Comparison of ENCODE assay signal across 11 mouse cellular contexts in the genomic region with DNA sequence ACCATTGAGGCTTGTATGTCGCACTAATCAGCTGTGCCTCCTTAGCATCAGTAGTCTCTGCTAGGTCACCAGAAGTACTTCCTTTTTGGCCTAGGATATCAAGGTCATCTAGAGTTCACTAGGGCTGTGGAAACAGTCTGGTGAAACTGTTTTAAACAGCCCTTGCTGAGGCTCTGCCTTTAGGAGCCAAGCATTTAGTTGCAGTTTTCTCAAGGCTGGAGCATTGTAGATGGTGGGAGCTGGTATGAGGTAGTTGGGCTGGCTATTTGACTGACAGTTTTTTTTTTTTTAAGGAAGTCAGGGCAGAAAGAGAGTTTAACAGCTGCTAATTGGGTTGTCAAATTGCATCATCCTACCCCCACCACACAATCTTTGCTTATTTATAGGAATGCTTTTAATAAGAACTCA. TPM values are rescaled to one million over a fixed set of nuclear protein-coding genes. Genes with fewer than 3 reads are reported as not detected.
DNase-seq lines count a peak whose midpoint lies in the region; ATAC-seq and TF ChIP-seq lines count a peak whose summit lies in the region.
"Had no signal": no experiment of that assay in that cellular context is flagged by ENCODE, and none has a peak within 500 bp of the region (broad histone marks: within the 10 kb centered on the region; RNA-seq: fewer than 3 reads in every experiment).

No protein-coding gene starts in this region.

- peaks cover 4% of the 10 kb centered on the region; the same call in 1 of the 2 replicates for H3K4me1 ChIP-seq in hindbrain, postnatal 0 days (ENCODE audit: insufficient read depth, low read length)
- H3K4me1 ChIP-seq in hindbrain, embryonic 14.5 days (replicated peaks; ENCODE audit: control insufficient read depth, insufficient read depth, low read length): peaks cover 14% of the 10 kb centered on the region
- H3K4me1 ChIP-seq in thymus, adult 2 months (replicated peaks; ENCODE audit: control insufficient read depth, insufficient read depth, low read length): no peaks in the 10 kb centered on the region

- no peak overlapping the region for H3K4me3 ChIP-seq in hindbrain, postnatal 0 days (ENCODE audit: low read length)
- no peak overlapping the region for H3K4me3 ChIP-seq in hindbrain, embryonic 14.5 days (replicated peaks; ENCODE audit: low read length)
- H3K4me3 ChIP-seq in thymus, adult 2 months (ENCODE audit: control insufficient read depth, insufficient read depth, low read length): no peak overlapping the region
- H3K4me3 ChIP-seq: left cerebral cortex, adult 2 months; midbrain, embryonic 10.5 days had no signal

- H3K36me3 ChIP-seq in hindbrain, postnatal 0 days (ENCODE audit: insufficient read depth, low read length): no peaks in the 10 kb centered on the region
- no peaks in the 10 kb centered on the region for H3K36me3 ChIP-seq in hindbrain, embryonic 14.5 days (replicated peaks; ENCODE audit: control insufficient read depth, insufficient read depth)
- peaks cover 5% of the 10 kb centered on the region; the same call in 1 of the 2 replicates for H3K36me3 ChIP-seq in thymus, adult 2 months (ENCODE audit: control insufficient read depth, insufficient read depth, low read length)
- H3K36me3 ChIP-seq: midbrain, embryonic 10.5 days had no signal

- H3K27me3 ChIP-seq in hindbrain, postnatal 0 days (ENCODE audit: insufficient read depth, low read length): no peaks in the 10 kb centered on the region
- no peaks in the 10 kb centered on the region for H3K27me3 ChIP-seq in hindbrain, embryonic 14.5 days (ENCODE audit: control insufficient read depth, insufficient read depth, low read length)
- no peaks in the 10 kb centered on the region for H3K27me3 ChIP-seq in thymus, adult 2 months (ENCODE audit: control insufficient read depth, insufficient read depth, low read length)

- no peak for TF ChIP-seq CTCF in hindbrain, postnatal 0 days (IDR thresholded peaks at IDR 0.05; ENCODE audit: low read depth)
- TF ChIP-seq CTCF in brain, embryonic 14.5 days (IDR thresholded peaks at IDR 0.05; ENCODE audit: borderline replicate concordance, extremely low read depth, insufficient read depth, insufficient read length): no peak
- no peak for TF ChIP-seq CTCF in thymus, adult 2 months (IDR thresholded peaks at IDR 0.05; ENCODE audit: borderline replicate concordance, control insufficient read depth, extremely low read depth, insufficient read depth, low read length, poor library complexity)

- ATAC-seq in hindbrain, postnatal 0 days: no peak
- no peak for ATAC-seq in hindbrain, embryonic 14.5 days (ENCODE audit: low FRiP score)

- no peak for TF ChIP-seq POLR2A in brain, embryonic 14.5 days (IDR thresholded peaks at IDR 0.05; ENCODE audit: borderline replicate concordance, extremely low read depth, insufficient read depth, insufficient read length, poor library complexity, severe bottlenecking)
- no peak for TF ChIP-seq POLR2A in thymus, adult 2 months (IDR thresholded peaks at IDR 0.05; ENCODE audit: control insufficient read depth, extremely low read depth, insufficient read depth, low read length, poor library complexity)

- H3K9ac ChIP-seq in hindbrain, postnatal 0 days (replicated peaks; ENCODE audit: low read length): no peak overlapping the region
- H3K9ac ChIP-seq in hindbrain, embryonic 14.5 days: no peak overlapping the region

- no peaks in the 10 kb centered on the region for H3K9me3 ChIP-seq in hindbrain, postnatal 0 days (ENCODE audit: low read length)
- H3K9me3 ChIP-seq in hindbrain, embryonic 14.5 days (ENCODE audit: control insufficient read depth, low read length): no peaks in the 10 kb centered on the region
- H3K9me3 ChIP-seq: midbrain, embryonic 10.5 days had no signal

- 89% methylated on average over 1 of the region's 1 CpGs for WGBS in hindbrain, postnatal 0 days
- 94% methylated on average over 1 of the region's 1 CpGs for WGBS in hindbrain, embryonic 14.5 days
- 54% methylated on average over 1 of the region's 1 CpGs for WGBS in thymus, adult 2 months

- H3K4me2 ChIP-seq in hindbrain, postnatal 0 days (ENCODE audit: low read depth, low read length): no peak overlapping the region
- H3K4me2 ChIP-seq in hindbrain, embryonic 14.5 days (replicated peaks): no peak overlapping the region

- no peak for DNase-seq in hindbrain, postnatal 0 days (ENCODE audit: low spot score)
- no peak for DNase-seq in hindbrain, embryonic 14.5 days (ENCODE audit: low spot score)
- peak; percentile 21 for DNase-seq in CD4-positive helper T cell, adult 2 months (ENCODE audit: low read depth, low spot score)
- peak; percentile 9 for DNase-seq in brain, embryonic 14.5 days (ENCODE audit: low read depth)
- peak; percentile 53 for DNase-seq in lung, postnatal 25 days (ENCODE audit: low spot score)
- no peak for DNase-seq in c-Kit-positive CD71-positive TER-119-positive erythroid progenitor cells, embryonic 14.5 days (ENCODE audit: low spot score)
- DNase-seq in thymus, adult 2 months: no peak
- no peak for DNase-seq in cerebellum, adult 11-12 months
- DNase-seq: retina, postnatal 1 day had no signal

- H3K27ac ChIP-seq in hindbrain, postnatal 0 days: 0 out of 2 replicates have a peak overlapping the region, but pooled peaks have one; percentile 5
- H3K27ac ChIP-seq in hindbrain, embryonic 14.5 days: no peak overlapping the region
- H3K27ac ChIP-seq in thymus, adult 2 months (ENCODE audit: control insufficient read depth, insufficient read depth, low read length): no peak overlapping the region
- H3K27ac ChIP-seq: left cerebral cortex, adult 2 months; midbrain, embryonic 10.5 days had no signal

RNA-seq across cellular contexts. Expression of gene Susd6, which starts 56.6 kb away (rescaled TPM):
- 21.3 and 26.3 TPM in 2 replicates for total RNA-seq in hindbrain, postnatal 0 days (2014; rRNA removed)
- 9.2 and 9.9 TPM in 2 replicates for polyA plus RNA-seq in hindbrain, postnatal 0 days (2015; fragmentation: Nextera tagmentation; extraction: Ambion mirVana)
- polyA plus RNA-seq in hindbrain, embryonic 14.5 days (2014; fragmentation: Nextera tagmentation; extraction: Ambion mirVana): 12.5 and 14.8 TPM in 2 replicates
- 21.7 and 23.2 TPM in 2 replicates for polyA plus RNA-seq in brain, embryonic 14.5 days (2012; rRNA removed)
- 81.3 and 81.8 TPM in 2 replicates for polyA plus RNA-seq in thymus, adult 2 months (2012; rRNA removed)

Comparison
In these comparisons a context has a peak if more than half of its experiments do, and no peak if none do; other contexts are left out.
1. DNase-seq: peak in CD4-positive helper T cell, adult 2 months (single experiment), brain, embryonic 14.5 days (single experiment) and lung, postnatal 25 days (single experiment); none in hindbrain, postnatal 0 days (single experiment), hindbrain, embryonic 14.5 days (single experiment), c-Kit-positive CD71-positive TER-119-positive erythroid progenitor cells, embryonic 14.5 days (single experiment), thymus, adult 2 months (single experiment) and cerebellum, adult 11-12 months (single experiment).